Mouse (Mus musculus): ENCODE results near the gene Mtmr6.

GRCm38 (mm10) chr14:60345326-60345876 is 80.4 kb downstream of the Mtmr6 start:
- TF ChIP-seq CTCF (conservative IDR thresholded peaks at IDR 0.05 in 1 of 2, IDR thresholded peaks at IDR 0.05 in 1 of 2; ENCODE audit: low read depth in 2 of 2, low read length in 2 of 2): no peak
- no peak for TF ChIP-seq RAD21 (IDR thresholded peaks at IDR 0.05; ENCODE audit: low read depth, low read length)
- TF ChIP-seq POLR2A (IDR thresholded peaks at IDR 0.05; ENCODE audit: low read depth, low read length): no peak
- no peak for TF ChIP-seq ETS1 (conservative IDR thresholded peaks at IDR 0.05; ENCODE audit: low read depth, low read length)

All from CH12.LX (cell line).